In genomic region chr16:21793080-21793810, GRCm38 (mm10) we compare ENCODE assay signal across 8 mouse cellular contexts. TPM values are rescaled to one million over a fixed set of nuclear protein-coding genes. Genes with fewer than 3 reads are reported as not detected.
DNase-seq lines count a peak whose midpoint lies in the region; ATAC-seq and TF ChIP-seq lines count a peak whose summit lies in the region.
"Not testable (repeated sequence)": the region's sequence is repeated elsewhere in the genome, so short reads cannot be mapped to it uniquely, and the experiment has no call there.

No protein-coding gene starts in this region.

- peak; percentile 74 for TF ChIP-seq EP300 in CH12.LX (IDR thresholded peaks at IDR 0.05; ENCODE audit: low read length)

- H3K4me3 ChIP-seq in CH12.LX (replicated peaks in 1 of 3; ENCODE audit: low read depth in 2 of 3, low read length in 2 of 3, poor library complexity in 1 of 3): peak overlapping the region; percentile 68 to 83 (median 82)
- H3K4me3 ChIP-seq in embryonic facial prominence, embryonic 13.5 days: peak overlapping the region; percentile 74
- H3K4me3 ChIP-seq in hindbrain, embryonic 13.5 days: peak overlapping the region; percentile 80
- H3K4me3 ChIP-seq in kidney, postnatal 0 days (replicated peaks; ENCODE audit: low read depth, low read length): peak overlapping the region; percentile 66
- peak overlapping the region; percentile 87 for H3K4me3 ChIP-seq in liver, embryonic 15.5 days (replicated peaks)
- peak overlapping the region; percentile 87 for H3K4me3 ChIP-seq in midbrain, embryonic 14.5 days (replicated peaks; ENCODE audit: low read depth, low read length)

- H3K79me2 ChIP-seq in CH12.LX (replicated peaks; ENCODE audit: control insufficient read depth, extremely low read depth, insufficient read depth, poor library complexity, severe bottlenecking): not testable (repeated sequence)

- not testable (repeated sequence) for H3K9me3 ChIP-seq in CH12.LX (replicated peaks; ENCODE audit: low read length); embryonic facial prominence, embryonic 13.5 days; hindbrain, embryonic 13.5 days; kidney, postnatal 0 days (replicated peaks; ENCODE audit: low read length); liver, embryonic 15.5 days (replicated peaks); midbrain, embryonic 14.5 days (ENCODE audit: control insufficient read depth, low read length)

- peak overlapping the region; percentile 83 for H3K27ac ChIP-seq in CH12.LX (ENCODE audit: insufficient read depth, low read depth)
- H3K27ac ChIP-seq in embryonic facial prominence, embryonic 13.5 days; hindbrain, embryonic 13.5 days; kidney, postnatal 0 days: not testable (repeated sequence)
- peak overlapping the region; percentile 94 for H3K27ac ChIP-seq in liver, embryonic 15.5 days (replicated peaks)
- peak overlapping the region; percentile 88; the same call in 1 of the 2 replicates for H3K27ac ChIP-seq in midbrain, embryonic 14.5 days (replicated peaks; ENCODE audit: low read depth, low read length)

- TF ChIP-seq POLR2A in CH12.LX (IDR thresholded peaks at IDR 0.05; ENCODE audit: low read depth, low read length): not testable (repeated sequence)

- TF ChIP-seq CTCF in CH12.LX (conservative IDR thresholded peaks at IDR 0.05 in 1 of 2, IDR thresholded peaks at IDR 0.05 in 1 of 2; ENCODE audit: low read depth in 2 of 2, low read length in 2 of 2); kidney, postnatal 0 days (IDR thresholded peaks at IDR 0.05; ENCODE audit: low read depth): not testable (repeated sequence)

- dilution Hi-C loops in CH12.LX (cut with MboI; ENCODE audit: extremely low pct_ligation_motif_present, extremely low pct_unique_long_range_greater_than_20kb, low sequenced_read_pairs): not testable (repeated sequence)

- not testable (repeated sequence) for H3K27me3 ChIP-seq in CH12.LX (replicated peaks); embryonic facial prominence, embryonic 13.5 days; hindbrain, embryonic 13.5 days; kidney, postnatal 0 days (ENCODE audit: insufficient read depth, low read length); liver, embryonic 15.5 days; midbrain, embryonic 14.5 days (ENCODE audit: control insufficient read depth, insufficient read depth, low read length); splenic B cell, adult 2 months (ENCODE audit: control insufficient read depth, insufficient read depth, low read length, poor library complexity, severe bottlenecking)

- peak overlapping the region; percentile 93 for H3K4me2 ChIP-seq in CH12.LX (ENCODE audit: insufficient read depth, low read depth, poor library complexity, severe bottlenecking)
- H3K4me2 ChIP-seq in embryonic facial prominence, embryonic 13.5 days: peak overlapping the region; percentile 70
- H3K4me2 ChIP-seq in hindbrain, embryonic 13.5 days: peak overlapping the region; percentile 75
- peak overlapping the region; percentile 75 for H3K4me2 ChIP-seq in kidney, postnatal 0 days (ENCODE audit: low read length)
- H3K4me2 ChIP-seq in liver, embryonic 15.5 days: peak overlapping the region; percentile 79
- H3K4me2 ChIP-seq in midbrain, embryonic 14.5 days (ENCODE audit: low read length): peak overlapping the region; percentile 77

- 37% methylated on average over 2 of the region's 2 CpGs for WGBS in embryonic facial prominence, embryonic 13.5 days
- 39% methylated on average over 2 of the region's 2 CpGs for WGBS in hindbrain, embryonic 13.5 days
- WGBS in kidney, postnatal 0 days: 41% methylated on average over 2 of the region's 2 CpGs
- WGBS in liver, embryonic 15.5 days (ENCODE audit: insufficient replicate concordance): 10% methylated on average over 2 of the region's 2 CpGs
- WGBS in midbrain, embryonic 14.5 days: 52% methylated on average over 2 of the region's 2 CpGs

- H3K9ac ChIP-seq in CH12.LX (ENCODE audit: insufficient read depth, low read depth): peak overlapping the region; percentile 65
- H3K9ac ChIP-seq in embryonic facial prominence, embryonic 13.5 days: peak overlapping the region; percentile 85; the same call in 1 of the 2 replicates
- peak overlapping the region; percentile 87 for H3K9ac ChIP-seq in hindbrain, embryonic 13.5 days
- peak overlapping the region; percentile 63 for H3K9ac ChIP-seq in kidney, postnatal 0 days (ENCODE audit: low read depth, low read length)
- H3K9ac ChIP-seq in liver, embryonic 15.5 days: peak overlapping the region; percentile 91
- H3K9ac ChIP-seq in midbrain, embryonic 14.5 days (replicated peaks; ENCODE audit: low read length): peak overlapping the region; percentile 78

- peaks cover 8 to 11% of the 10 kb centered on the region in 2 experiments for H3K36me3 ChIP-seq in CH12.LX (replicated peaks in 1 of 2; ENCODE audit: control insufficient read depth in 1 of 2, insufficient read depth in 1 of 2, low read length in 1 of 2)
- H3K36me3 ChIP-seq in embryonic facial prominence, embryonic 13.5 days; hindbrain, embryonic 13.5 days; kidney, postnatal 0 days (ENCODE audit: insufficient read depth, low read length); liver, embryonic 15.5 days (replicated peaks); midbrain, embryonic 14.5 days (ENCODE audit: control insufficient read depth, insufficient read depth, low read length); splenic B cell, adult 2 months (ENCODE audit: control insufficient read depth, insufficient read depth, low read length, poor library complexity, severe bottlenecking): not testable (repeated sequence)

- in situ Hi-C loops in CH12.LX (cut with MboI; ENCODE audit: low pct_ligation_motif_present, low pct_unique_long_range_greater_than_20kb, low sequenced_read_pairs): not testable (repeated sequence)

- not testable (repeated sequence) for TF ChIP-seq RAD21 in CH12.LX (IDR thresholded peaks at IDR 0.05; ENCODE audit: low read depth, low read length)

- not testable (repeated sequence) for ATAC-seq in embryonic facial prominence, embryonic 13.5 days (ENCODE audit: insufficient number of reproducible peaks, insufficient read depth, low FRiP score, low TSS enrichment, low read depth); hindbrain, embryonic 13.5 days (ENCODE audit: low FRiP score); kidney, postnatal 0 days (replicated peaks; ENCODE audit: low FRiP score, low read depth); liver, embryonic 15.5 days (ENCODE audit: insufficient read depth); midbrain, embryonic 14.5 days (ENCODE audit: low FRiP score, low TSS enrichment)
- peak; percentile 47 for ATAC-seq in granulocyte monocyte progenitor cell, adult 5-6 weeks (replicated peaks; ENCODE audit: poor library complexity, severe bottlenecking)

- peaks cover 5 to 39% of the 10 kb centered on the region in 2 experiments; a peak in 3 of 4 replicates for H3K4me1 ChIP-seq in CH12.LX (ENCODE audit: control insufficient read depth in 1 of 2, insufficient read depth in 2 of 2)
- not testable (repeated sequence) for H3K4me1 ChIP-seq in embryonic facial prominence, embryonic 13.5 days; kidney, postnatal 0 days (replicated peaks; ENCODE audit: insufficient read depth, low read length); midbrain, embryonic 14.5 days (ENCODE audit: control insufficient read depth, insufficient read depth, low read length)
- peaks cover 25% of the 10 kb centered on the region for H3K4me1 ChIP-seq in hindbrain, embryonic 13.5 days (replicated peaks)
- peaks cover 59% of the 10 kb centered on the region for H3K4me1 ChIP-seq in liver, embryonic 15.5 days (replicated peaks)

- peak; percentile 79 for DNase-seq in CH12.LX (ENCODE audit: extremely low read depth)
- DNase-seq in kidney, postnatal 0 days (ENCODE audit: low spot score); midbrain, embryonic 14.5 days: not testable (repeated sequence)
- DNase-seq in splenic B cell, adult 2 months (ENCODE audit: low read depth, low spot score): peak; percentile 70

RNA-seq across cellular contexts. Expression of gene Map3k13, which starts 0.9 kb away (rescaled TPM):
- total RNA-seq in CH12.LX (2012; rRNA removed): 0.42 and 0.89 TPM in 2 replicates
- total RNA-seq in CH12.LX (2014; rRNA removed): 0.20 and 0.32 TPM in 2 replicates
- polyA plus RNA-seq in CH12.LX (2012; ENCODE audit: insufficient read length, low read depth): 1.3 TPM in 2 replicates
- polyA plus RNA-seq in embryonic facial prominence, embryonic 13.5 days (2015; fragmentation: Nextera tagmentation; extraction: Ambion mirVana): 0.81 and 0.95 TPM in 2 replicates
- total RNA-seq in granulocyte monocyte progenitor cell, adult 5-6 weeks (2014; fragmentation: Nextera tagmentation): 0.64 TPM in 1 of 2 replicates, not detected in the other
- total RNA-seq in granulocyte monocyte progenitor cell, adult 5-6 weeks (2017): 0.22 TPM in 1 of 2 replicates, not detected in the other
- 7.9 and 8.2 TPM in 2 replicates for polyA plus RNA-seq in hindbrain, embryonic 13.5 days (2015; fragmentation: Nextera tagmentation; extraction: Ambion mirVana)
- 0.53 and 0.66 TPM in 2 replicates for polyA plus RNA-seq in kidney, postnatal 0 days (2015; fragmentation: Nextera tagmentation; extraction: Ambion mirVana)
- polyA plus RNA-seq in liver, embryonic 15.5 days (2015; fragmentation: Nextera tagmentation; extraction: Ambion mirVana): 0.38 and 0.53 TPM in 2 replicates
- polyA plus RNA-seq in midbrain, embryonic 14.5 days (2014; fragmentation: Nextera tagmentation; extraction: Ambion mirVana): 6.6 and 9.3 TPM in 2 replicates

RNA-seq across cellular contexts. Expression of gene Ehhadh, which starts 5.6 kb away (rescaled TPM):
- total RNA-seq in CH12.LX (2012; rRNA removed): 2.9 TPM in 2 replicates
- 0.47 and 0.93 TPM in 2 replicates for total RNA-seq in CH12.LX (2014; rRNA removed)
- 0.86 and 1.1 TPM in 2 replicates for polyA plus RNA-seq in CH12.LX (2012; ENCODE audit: insufficient read length, low read depth)
- polyA plus RNA-seq in embryonic facial prominence, embryonic 13.5 days (2015; fragmentation: Nextera tagmentation; extraction: Ambion mirVana): 2.3 and 2.4 TPM in 2 replicates
- total RNA-seq in granulocyte monocyte progenitor cell, adult 5-6 weeks (2014; fragmentation: Nextera tagmentation): 1.8 and 5.1 TPM in 2 replicates
- 2.2 and 2.8 TPM in 2 replicates for total RNA-seq in granulocyte monocyte progenitor cell, adult 5-6 weeks (2017)
- polyA plus RNA-seq in hindbrain, embryonic 13.5 days (2015; fragmentation: Nextera tagmentation; extraction: Ambion mirVana): 1.3 TPM in 2 replicates
- 16.5 and 17.8 TPM in 2 replicates for polyA plus RNA-seq in kidney, postnatal 0 days (2015; fragmentation: Nextera tagmentation; extraction: Ambion mirVana)
- polyA plus RNA-seq in liver, embryonic 15.5 days (2015; fragmentation: Nextera tagmentation; extraction: Ambion mirVana): 10.5 and 11.3 TPM in 2 replicates
- polyA plus RNA-seq in midbrain, embryonic 14.5 days (2014; fragmentation: Nextera tagmentation; extraction: Ambion mirVana): 1.2 and 1.6 TPM in 2 replicates
